Mouse (Mus musculus): ENCODE measurements around the gene Olfr564.

Gene Olfr564

GRCm38 (mm10) chr7:102803180-102803579 lies at the start of gene Olfr564:
TSS of gene Olfr564 (plus strand) at chr7:102803480.
- in situ Hi-C loops (cut with MboI), result no loop called here

DNA sequence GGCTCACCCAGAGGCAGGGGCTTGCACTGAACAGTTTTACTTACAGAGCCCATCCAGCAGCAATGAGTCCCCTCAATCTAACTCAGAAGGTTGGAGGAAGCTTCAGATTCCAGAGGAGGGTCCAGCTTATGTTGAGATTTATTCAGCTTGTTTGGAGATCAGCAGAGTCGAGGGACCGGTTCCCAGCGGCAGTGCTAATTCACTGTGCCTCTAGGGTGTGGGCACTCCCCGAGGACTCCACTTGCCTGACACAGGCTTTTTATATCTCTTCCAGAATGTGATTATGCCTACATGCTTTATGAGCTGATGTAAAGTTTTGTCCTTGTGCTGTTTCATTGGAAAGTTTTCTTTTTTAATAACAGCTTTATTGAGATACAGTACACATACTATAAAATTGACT lies 44.0 kb upstream of the Olfr564 start, which contains the start of the genes Olfr560 and Olfr78:
Olfr560 (minus strand) TSS at position 101 of the 400 bp plus-strand sequence.
Olfr78 (minus strand) TSS at position 206 of the 400 bp plus-strand sequence.
- in situ Hi-C loops (cut with MboI), result no loop called here

DNA sequence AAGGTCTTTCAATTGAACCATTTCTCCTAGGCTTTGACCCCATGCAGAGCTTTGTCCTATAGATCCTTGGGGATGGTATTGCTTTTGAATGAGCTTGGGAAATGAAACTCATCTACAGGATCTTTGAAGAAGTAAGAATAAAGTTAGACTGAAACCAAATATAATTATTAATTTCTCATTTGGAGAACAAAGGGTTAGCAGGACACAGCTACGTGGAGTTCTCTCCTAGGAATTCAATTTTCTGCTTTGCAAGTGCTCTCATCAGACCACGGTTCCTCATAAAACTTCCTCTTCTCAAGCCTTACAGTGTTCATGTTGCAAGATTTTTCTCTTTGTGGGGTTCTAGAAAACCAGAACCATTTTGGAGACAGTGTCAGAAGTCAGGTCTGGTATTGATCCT lies 32.4 kb upstream of the Olfr564 start, which contains the start of gene Olfr561:
Olfr561 (plus strand) TSS at position 301 of the 400 bp plus-strand sequence.
- in situ Hi-C loops (cut with MboI), result no loop called here

All from mature B cell (primary cell).